Mouse (Mus musculus) heart, embryonic 16.5 days (tissue): ENCODE measurements around the gene Olfr1416. TPM values are rescaled to one million over a fixed set of nuclear protein-coding genes. Genes with fewer than 3 reads are reported as not detected.

Experiments used
- ATAC-seq: fragments of 200-750 bp; cut with Nextera tagmentation; replicated peaks from 2 replicates; pipeline ENCODE4 v1.8.0; 2017; ENCODE audit warnings: moderate number of reproducible peaks; ENCODE audit not compliant: insufficient read depth, low FRiP score; ENCODE audit errors: extremely low read depth
- H3K27ac ChIP-seq: fragments of 300-500 bp; sonication (generic); 2 replicates; pipeline ENCODE4 v1.5.1; 2014; ENCODE audit warnings: mild to moderate bottlenecking, low read length, control low read depth, moderate library complexity
- H3K27me3 ChIP-seq: fragments of 300-500 bp; sonication (generic); 2 replicates; pipeline ENCODE4 v1.6.1; 2014; ENCODE audit warnings: low read length, mixed read lengths; ENCODE audit not compliant: control insufficient read depth, insufficient read depth
- H3K36me3 ChIP-seq: fragments of 300-500 bp; sonication (generic); 2 replicates; pipeline ENCODE4 v1.6.1; 2014; ENCODE audit not compliant: control insufficient read depth, insufficient read depth
- H3K4me1 ChIP-seq: fragments of 300-500 bp; sonication (generic); 2 replicates; pipeline ENCODE4 v1.6.1; 2014; ENCODE audit warnings: low read length, mixed read lengths; ENCODE audit not compliant: control insufficient read depth, insufficient read depth
- H3K4me2 ChIP-seq: fragments of 300-500 bp; sonication (generic); 2 replicates; pipeline ENCODE4 v1.6.1; 2014; ENCODE audit warnings: low read depth, mild to moderate bottlenecking, control low read depth, low read length
- H3K4me3 ChIP-seq: fragments of 300-500 bp; sonication (generic); 2 replicates; pipeline ENCODE4 v1.5.1; 2014; ENCODE audit warnings: mild to moderate bottlenecking, control low read depth, low read length
- H3K9ac ChIP-seq: fragments of 300-500 bp; sonication (generic); 2 replicates; pipeline ENCODE4 v1.6.1; 2014; ENCODE audit warnings: low read length, control low read depth
- H3K9me3 ChIP-seq: fragments of 300-500 bp; sonication (generic); replicated peaks from 2 replicates; pipeline ENCODE4 v1.6.1; 2016; ENCODE audit warnings: low read length; ENCODE audit not compliant: control insufficient read depth
- WGBS: fragments of 180-500 bp; shearing (Covaris S2); extraction: QIAGEN DNeasy Blood & Tissue Kit; methylation state at CpG from one replicate; pipeline ENCODE4 v1.1.7; 2014; 5-methylcytosine and 5-hydroxymethylcytosine counted together
- polyA plus RNA-seq: library from polyadenylated mRNA; unstranded; fragments of >200 nt; fragmentation: Nextera tagmentation; extraction: Ambion mirVana; gene quantifications from 2 replicates; pipeline ENCODE4 v1.2.1, GENCODE M21; 2015

The Olfr1416 gene
- polyA plus RNA-seq, 1 experiment from 2014 or later, result not detected

- H3K27me3 ChIP-seq, result no peaks in the 10 kb centered on the region
- peaks cover 19% of the 10 kb centered on the region for H3K36me3 ChIP-seq
- ATAC-seq, result peak; percentile 91
- H3K4me2 ChIP-seq, result peak within 1 kb of the TSS; percentile 99
- peak within 1 kb of the TSS; percentile 94 for H3K9ac ChIP-seq
- peak within 1 kb of the TSS; percentile 86 for H3K27ac ChIP-seq
- H3K4me1 ChIP-seq, result peaks cover 12% of the 10 kb centered on the region
- H3K4me3 ChIP-seq, result peak within 1 kb of the TSS; percentile 100
- WGBS, result under 1% methylated on average over 67 of the region's 67 CpGs
- H3K9me3 ChIP-seq, result no peaks in the 10 kb centered on the region
Observed at GRCm38 (mm10) chr1:92473165-92474041, 11.5 kb downstream of the Olfr1416 start, which contains the start of gene Ndufa10. Gene Ndufa10, minus strand, starts transcription at chr1:92473860.

DNA sequence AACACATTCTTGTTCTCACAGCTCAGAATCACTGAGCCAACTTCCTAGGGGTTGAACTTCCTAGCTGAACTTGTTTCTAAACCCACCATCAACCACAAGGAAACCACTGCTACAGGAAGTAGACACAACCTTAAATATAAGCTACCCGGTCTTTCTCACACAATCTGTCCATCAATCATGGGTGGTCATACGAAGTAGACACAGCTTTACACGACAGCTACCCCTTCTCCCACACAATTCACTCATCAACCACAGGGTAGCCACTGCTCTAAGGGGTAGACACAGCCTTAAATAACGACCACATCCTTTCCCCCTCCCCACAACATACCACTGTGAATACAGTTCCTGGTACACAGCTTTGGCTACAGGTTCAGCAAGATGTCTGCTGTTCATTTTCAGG is 16.0 kb downstream of the Olfr1416 start:
- ATAC-seq, result no peak
- WGBS, result 73% methylated on average over 4 of the region's 4 CpGs
- H3K4me2 ChIP-seq, result no peak overlapping the region

DNA sequence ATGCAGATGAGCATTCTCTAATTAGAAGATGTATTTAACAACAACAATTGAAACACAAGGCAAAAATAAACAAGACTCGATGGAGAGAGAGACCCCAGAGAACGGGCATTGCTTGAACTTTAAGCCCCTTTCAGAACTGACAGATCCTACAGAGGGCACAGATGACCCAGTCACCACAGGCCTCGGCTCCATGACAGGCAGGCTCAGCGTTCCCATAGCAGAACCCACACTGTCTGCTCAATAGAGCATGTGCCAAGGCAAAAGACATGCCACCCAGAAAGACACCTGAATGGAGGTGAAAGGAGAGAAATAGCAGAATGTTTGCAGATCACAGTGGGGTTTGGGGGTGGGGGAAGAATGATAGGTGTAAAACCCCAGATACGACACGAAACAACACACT is 26.5 kb downstream of the Olfr1416 start:
- peaks cover 71% of the 10 kb centered on the region for H3K36me3 ChIP-seq
- no peak overlapping the region for H3K9ac ChIP-seq
- H3K4me2 ChIP-seq, result no peak overlapping the region
- peaks cover 2% of the 10 kb centered on the region; the same call in 1 of the 2 replicates for H3K9me3 ChIP-seq
- 87% methylated on average over 6 of the region's 6 CpGs for WGBS
- no peak overlapping the region for H3K27ac ChIP-seq
- no peak for ATAC-seq
- no peaks in the 10 kb centered on the region for H3K4me1 ChIP-seq
- H3K4me3 ChIP-seq, result no peak overlapping the region
- no peaks in the 10 kb centered on the region for H3K27me3 ChIP-seq

More for the DNA sequence above, 16.0 kb downstream of the Olfr1416 start:
- Histone ChIP-seq H3K9ac (no peak overlapping the region), H3K4me3 (no peak overlapping the region), H3K27me3 (no peaks in the 10 kb centered on the region), H3K36me3 (peaks cover 43% of the 10 kb centered on the region), H3K4me1 (peaks cover 7% of the 10 kb centered on the region), H3K27ac (no peak overlapping the region), H3K9me3 (no peaks in the 10 kb centered on the region)

GRCm38 (mm10) chr1:92457758-92458157 is 27.2 kb downstream of the Olfr1416 start:
- no peaks in the 10 kb centered on the region for H3K27me3 ChIP-seq
- H3K4me2 ChIP-seq, result no peak overlapping the region
- H3K4me1 ChIP-seq, result no peaks in the 10 kb centered on the region
- no peak overlapping the region for H3K4me3 ChIP-seq
- H3K9me3 ChIP-seq, result peaks cover 2% of the 10 kb centered on the region; the same call in 1 of the 2 replicates
- H3K36me3 ChIP-seq, result peaks cover 72% of the 10 kb centered on the region
- no peak for ATAC-seq
- H3K27ac ChIP-seq, result no peak overlapping the region
- H3K9ac ChIP-seq, result no peak overlapping the region

- Histone ChIP-seq H3K27me3 (no peaks in the 10 kb centered on the region), H3K27ac (no peak overlapping the region), H3K4me2 (no peak overlapping the region), H3K9ac (no peak overlapping the region), H3K4me1 (no peaks in the 10 kb centered on the region; the same call in 1 of the 2 replicates), H3K36me3 (peaks cover 64% of the 10 kb centered on the region), H3K9me3 (peaks cover 2% of the 10 kb centered on the region; the same call in 1 of the 2 replicates), H3K4me3 (no peak overlapping the region)
- 61% methylated on average over 8 of the region's 8 CpGs for WGBS
- ATAC-seq, result no peak
Observed at GRCm38 (mm10) chr1:92453751-92454445, 31.0 kb downstream of the Olfr1416 start.

DNA sequence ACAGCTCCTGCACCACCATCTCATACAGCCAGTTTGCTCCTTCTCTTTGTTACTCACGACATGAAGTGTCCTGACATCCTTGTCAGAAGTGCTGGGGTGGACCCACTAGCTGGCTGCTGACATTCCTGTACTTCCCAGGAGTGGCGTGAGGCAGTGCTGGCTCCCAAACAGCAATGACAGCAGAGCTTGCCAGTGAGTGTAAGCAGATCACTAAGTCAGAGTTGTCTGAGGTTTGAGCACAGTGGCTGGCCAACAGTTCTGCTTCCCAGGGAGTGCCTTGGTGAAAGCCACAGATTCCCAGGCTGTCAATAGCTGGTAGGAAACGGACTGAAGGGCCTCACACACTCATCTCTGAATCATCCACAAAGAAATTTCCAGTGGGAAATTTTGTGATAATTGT is 36.6 kb downstream of the Olfr1416 start:
- Histone ChIP-seq H3K9me3 (no peaks in the 10 kb centered on the region), H3K4me2 (no peak overlapping the region), H3K4me3 (no peak overlapping the region), H3K27me3 (no peaks in the 10 kb centered on the region), H3K36me3 (peaks cover 62% of the 10 kb centered on the region), H3K4me1 (peaks cover 2% of the 10 kb centered on the region; the same call in 1 of the 2 replicates), H3K27ac (peak overlapping the region; percentile 18; the same call in 1 of the 2 replicates), H3K9ac (no peak overlapping the region)
- 42% methylated on average over 3 of the region's 3 CpGs for WGBS
- ATAC-seq, result peak; percentile 67

DNA sequence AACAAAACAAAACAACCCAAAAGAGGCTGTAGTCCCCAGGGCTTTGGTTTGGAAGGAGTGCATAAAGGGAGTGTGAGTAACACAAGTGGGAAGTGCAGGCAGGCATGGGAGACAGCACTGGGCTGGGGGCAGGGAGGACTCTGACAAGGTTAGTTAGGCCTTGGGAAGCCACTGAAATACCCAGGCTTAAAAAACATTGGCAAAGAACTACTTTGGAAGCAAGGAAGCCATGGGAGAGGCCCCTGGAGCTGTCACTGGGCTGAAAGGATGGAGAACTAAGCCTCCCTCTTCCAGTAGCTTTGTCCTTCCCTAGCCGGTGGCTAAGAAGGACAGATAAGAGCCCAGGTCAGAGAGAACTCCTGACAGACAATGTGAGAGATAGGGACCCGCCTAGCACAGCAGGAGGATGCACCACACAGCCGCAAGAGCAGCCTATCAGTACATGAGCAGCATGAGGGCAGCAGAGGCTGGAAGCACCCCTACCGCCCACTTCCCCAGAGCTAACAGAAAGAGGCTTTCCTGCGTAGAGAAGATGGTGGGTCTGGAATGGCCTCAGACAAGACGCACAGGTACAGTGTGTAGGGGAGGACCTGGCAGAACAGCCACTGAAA is 43.4 kb downstream of the Olfr1416 start:
- no peaks in the 10 kb centered on the region for H3K27me3 ChIP-seq
- H3K4me3 ChIP-seq, result no peak overlapping the region
- 51% methylated on average over 6 of the region's 6 CpGs for WGBS
- H3K27ac ChIP-seq, result no peak overlapping the region
- H3K36me3 ChIP-seq, result peaks cover 31% of the 10 kb centered on the region
- ATAC-seq, result no peak
- no peak overlapping the region for H3K9ac ChIP-seq
- H3K9me3 ChIP-seq, result no peaks in the 10 kb centered on the region
- no peak overlapping the region for H3K4me2 ChIP-seq
- peaks cover 20% of the 10 kb centered on the region for H3K4me1 ChIP-seq

GRCm38 (mm10) chr1:92440066-92440750 is 44.7 kb downstream of the Olfr1416 start:
- H3K9ac ChIP-seq, result no peak overlapping the region
- 83% methylated on average over 9 of the region's 9 CpGs for WGBS
- H3K9me3 ChIP-seq, result no peaks in the 10 kb centered on the region
- ATAC-seq, result no peak
- peaks cover 23% of the 10 kb centered on the region for H3K36me3 ChIP-seq
- H3K4me3 ChIP-seq, result no peak overlapping the region
- no peak overlapping the region for H3K27ac ChIP-seq
- no peak overlapping the region for H3K4me2 ChIP-seq
- no peaks in the 10 kb centered on the region for H3K27me3 ChIP-seq
- peaks cover 21% of the 10 kb centered on the region for H3K4me1 ChIP-seq
